Mouse (Mus musculus): ENCODE results near the gene Cd24a.

DNA sequence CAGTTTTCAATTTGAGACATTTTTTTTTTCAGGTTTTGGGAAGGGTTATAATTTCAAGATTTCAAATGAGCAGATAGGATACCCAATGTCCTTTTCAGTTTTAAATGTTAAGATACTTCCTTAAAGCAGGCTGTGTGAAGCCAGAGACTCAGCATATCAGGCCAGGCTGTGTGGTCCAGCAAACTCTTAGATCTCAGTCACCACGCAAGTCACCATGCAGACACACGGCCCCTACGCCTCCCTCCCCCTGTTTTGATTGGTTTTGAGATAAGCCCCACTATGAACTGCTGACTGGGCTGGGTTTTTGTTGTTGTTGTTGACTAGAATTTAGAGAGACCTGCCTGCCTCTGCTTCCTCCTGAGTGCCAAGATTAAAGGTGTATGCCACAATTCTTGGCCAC, 3.2 kb downstream of the Cd24a start:
- TF ChIP-seq EP300 (IDR thresholded peaks at IDR 0.05; ENCODE audit: low read depth), result peak; percentile 49; the same call in 1 of the 2 replicates
- TF ChIP-seq CTCF (IDR thresholded peaks at IDR 0.05; ENCODE audit: low read depth), result no peak
